Mouse (Mus musculus): ENCODE measurements around the gene Ndufb2. TPM values are rescaled to one million over a fixed set of nuclear protein-coding genes. Genes with fewer than 3 reads are reported as not detected.

The Ndufb2 gene
- total RNA-seq (2023) = 39.6 TPM

GRCm38 (mm10) chr6:39592401-39593214, at the start of gene Ndufb2:
Gene Ndufb2 (plus strand): TSS chr6:39592574.

GRCm38 (mm10) chr6:39557723-39558261, 34.6 kb upstream of the Ndufb2 start, which contains the start of gene Dennd2a:
Gene Dennd2a (minus strand): TSS chr6:39557867.

GRCm38 (mm10) chr6:39573791-39574554, 18.4 kb upstream of the Ndufb2 start, which contains the start of gene Adck2:
Gene Adck2 (plus strand): TSS chr6:39573873.

GRCm38 (mm10) chr6:39585517-39585916, 6.9 kb upstream of the Ndufb2 start, which contains the start of gene Gm42420:
Gene Gm42420 (plus strand): TSS chr6:39585753.

Other genes starting within 250 kb of the Ndufb2 start
- gene Slc37a3, start 214.9 kb upstream of the Ndufb2 start, total RNA-seq (2023) = 80.9 TPM
- gene Rab19, start 211.4 kb upstream of the Ndufb2 start, total RNA-seq (2023) = 6.3 TPM
- gene Mkrn1, start 172.1 kb upstream of the Ndufb2 start, total RNA-seq (2023) = 128 TPM
- not detected for gene Dennd2a, start 34.7 kb upstream of the Ndufb2 start, total RNA-seq (2023)
- 28.3 TPM for gene Adck2, start 18.7 kb upstream of the Ndufb2 start, total RNA-seq (2023)
- not detected for gene Gm42420, start 6.8 kb upstream of the Ndufb2 start, total RNA-seq (2023)
- 34.1 TPM for gene Braf, start 132.9 kb downstream of the Ndufb2 start, total RNA-seq (2023)
- gene Mrps33, start 218.4 kb downstream of the Ndufb2 start, total RNA-seq (2023) = 35.7 TPM